Mouse (Mus musculus) E14TG2a.4 (cell line): ENCODE data around the gene Gm10447.

Experiments used
- CTCF ChIP-seq: conservative IDR thresholded peaks from 2 replicates; pipeline ENCODE4 v1.5.1; 2014; ENCODE audit warnings: low read length
- NANOG ChIP-seq: IDR thresholded peaks from 2 replicates; pipeline ENCODE4 v1.6.1; 2014; ENCODE audit warnings: borderline replicate concordance, low read length, mixed read lengths
- POU5F1 ChIP-seq: IDR thresholded peaks from 2 replicates; pipeline ENCODE4 v1.6.1; 2014; ENCODE audit warnings: low read length, borderline replicate concordance

GRCm38 (mm10) chr11:53469294-53469967 is 12.5 kb upstream of the Gm10447 start:
- TF ChIP-seq CTCF = no peak
- TF ChIP-seq NANOG = peak; percentile 23; the same call in 1 of the 2 replicates
- TF ChIP-seq POU5F1 = no peak
